In genomic region chr7:142471884-142472570, GRCm38 (mm10) we compare ENCODE assay signal across 9 mouse cellular contexts. TPM values are rescaled to one million over a fixed set of nuclear protein-coding genes. Genes with fewer than 3 reads are reported as not detected.
A peak's percentile ranks its signal among the peaks of the same experiment; 100 is the strongest.
DNase-seq lines count a peak whose midpoint lies in the region; ATAC-seq lines count a peak whose summit lies in the region.
"Had no signal": no experiment of that assay in that cellular context is flagged by ENCODE, and none has a peak within 500 bp of the region (broad histone marks: within the 10 kb centered on the region; RNA-seq: fewer than 3 reads in every experiment).

No protein-coding gene starts in this region.

- DNase-seq in gastrocnemius, postnatal 10 days: peak; percentile 64
- DNase-seq in gastrocnemius, postnatal 4 days (ENCODE audit: low spot score in 2 of 2): no peak
- peak; percentile 24 for DNase-seq in MN1 (ENCODE audit: low spot score)
- peak; percentile 69 for DNase-seq in gastrocnemius, postnatal 25 days
- no peak for DNase-seq in cerebellum, postnatal 36 days
- no peak for DNase-seq in left cerebral cortex, postnatal 14 days (ENCODE audit: low spot score in 2 of 2)
- no peak for DNase-seq in urinary bladder, postnatal 36 days (ENCODE audit: low spot score in 2 of 2)

- H3K4me2 ChIP-seq in limb, embryonic 13.5 days (replicated peaks): peak overlapping the region; percentile 57

- peaks cover 66% of the 10 kb centered on the region for H3K4me1 ChIP-seq in limb, embryonic 13.5 days

- ATAC-seq in limb, embryonic 13.5 days (ENCODE audit: low FRiP score, low read depth): no peak

- H3K9me3 ChIP-seq in limb, embryonic 13.5 days: no peaks in the 10 kb centered on the region

- no peaks in the 10 kb centered on the region for H3K27me3 ChIP-seq in limb, embryonic 13.5 days

- H3K4me3 ChIP-seq in limb, embryonic 13.5 days: peak overlapping the region; percentile 21

- peak overlapping the region; percentile 89 for H3K27ac ChIP-seq in limb, embryonic 13.5 days
- H3K27ac ChIP-seq: macrophage had no signal

- intact Hi-C loops in left cerebral cortex, postnatal 14 days (cut with DNase I): no loop called here

- H3K36me3 ChIP-seq in limb, embryonic 13.5 days: no peaks in the 10 kb centered on the region

- H3K9ac ChIP-seq in limb, embryonic 13.5 days: peak overlapping the region; percentile 68

- WGBS in limb, embryonic 13.5 days: 30% methylated on average over 15 of the region's 15 CpGs

RNA-seq across cellular contexts. Expression of gene Lsp1, which starts 11.4 kb away (rescaled TPM):
- 10 to 100 TPM; 14.4 to 24.4 TPM for total RNA-seq in gastrocnemius, postnatal 10 days (2021)
- 10 to 100 TPM; 26.3 to 28.7 TPM for total RNA-seq in gastrocnemius, postnatal 4 days (2021)
- total RNA-seq in gastrocnemius, postnatal 25 days (2021): 10 to 100 TPM; 43.2 to 60.3 TPM
- 46.3 and 49.8 TPM in 2 replicates for polyA plus RNA-seq in limb, embryonic 13.5 days (2015; fragmentation: Nextera tagmentation; extraction: Ambion mirVana)
- 1 to 10 TPM; 6.4 to 7.7 TPM for total RNA-seq in left cerebral cortex, postnatal 14 days (2021)

RNA-seq across cellular contexts. Expression of gene Tnnt3, which starts 26.6 kb away (rescaled TPM):
- total RNA-seq in gastrocnemius, postnatal 10 days (2021): over 10,000 TPM; 17,146 to 18,824 TPM
- over 10,000 TPM in 1 of 2 experiments, 1,000 to 10,000 TPM in 1; 9,881 to 10,830 TPM for total RNA-seq in gastrocnemius, postnatal 4 days (2021)
- total RNA-seq in gastrocnemius, postnatal 25 days (2021): over 10,000 TPM; 28,170 to 31,317 TPM
- 60.9 and 62.3 TPM in 2 replicates for polyA plus RNA-seq in limb, embryonic 13.5 days (2015; fragmentation: Nextera tagmentation; extraction: Ambion mirVana)
- not detected for total RNA-seq in left cerebral cortex, postnatal 14 days (2021)
- polyA plus RNA-seq: macrophage had no signal

RNA-seq across cellular contexts. Expression of gene Tnni2, which starts 30.4 kb away (rescaled TPM):
- total RNA-seq in gastrocnemius, postnatal 10 days (2021): over 10,000 TPM; 11,296 to 12,937 TPM
- 1,000 to 10,000 TPM; 7,757 to 8,026 TPM for total RNA-seq in gastrocnemius, postnatal 4 days (2021)
- over 10,000 TPM; 16,193 to 17,938 TPM for total RNA-seq in gastrocnemius, postnatal 25 days (2021)
- 45.2 and 47.5 TPM in 2 replicates for polyA plus RNA-seq in limb, embryonic 13.5 days (2015; fragmentation: Nextera tagmentation; extraction: Ambion mirVana)
- under 1 TPM in 1 of 2 experiments, not detected in 1; 0.74 TPM for total RNA-seq in left cerebral cortex, postnatal 14 days (2021)

RNA-seq across cellular contexts. Expression of gene Syt8, which starts 37.4 kb away (rescaled TPM):
- total RNA-seq in gastrocnemius, postnatal 10 days (2021): under 1 TPM in 1 of 2 experiments, not detected in 1; 0.36 TPM
- not detected for total RNA-seq in gastrocnemius, postnatal 4 days (2021)
- total RNA-seq in gastrocnemius, postnatal 25 days (2021): not detected
- 1.2 and 1.4 TPM in 2 replicates for polyA plus RNA-seq in limb, embryonic 13.5 days (2015; fragmentation: Nextera tagmentation; extraction: Ambion mirVana)
- under 1 TPM in 1 of 2 experiments, not detected in 1; 0.44 TPM for total RNA-seq in left cerebral cortex, postnatal 14 days (2021)

Comparison
In these comparisons a context has a peak if more than half of its experiments do, and no peak if none do; other contexts are left out.
1. DNase-seq: peak in gastrocnemius, postnatal 10 days (single experiment), MN1 (single experiment) and gastrocnemius, postnatal 25 days (single experiment); none in gastrocnemius, postnatal 4 days (0 of 2), cerebellum, postnatal 36 days (0 of 2), left cerebral cortex, postnatal 14 days (0 of 2) and urinary bladder, postnatal 36 days (0 of 2).
2. RNA of gene Tnnt3, which starts 26.6 kb away (total RNA-seq): 28,170 to 31,317 TPM in gastrocnemius, postnatal 25 days, 17,146 to 18,824 TPM in gastrocnemius, postnatal 10 days and 9,881 to 10,830 TPM in gastrocnemius, postnatal 4 days; not detected in left cerebral cortex, postnatal 14 days; every median in the first group is over 1,000 times any median in the second.
3. RNA of gene Tnni2, which starts 30.4 kb away (total RNA-seq): 16,193 to 17,938 TPM in gastrocnemius, postnatal 25 days, 11,296 to 12,937 TPM in gastrocnemius, postnatal 10 days and 7,757 to 8,026 TPM in gastrocnemius, postnatal 4 days; 0.74 TPM in left cerebral cortex, postnatal 14 days; every median in the first group is over 1,000 times any median in the second.